Mouse (Mus musculus) testis, postnatal 14 days (tissue): ENCODE data around the gene Gp1bb.
A peak's percentile ranks its signal among the peaks of the same experiment; 100 is the strongest.

Experiments used
- DNase-seq: peaks from one replicate; pipeline ENCODE4 v3.0.0; 2021; ENCODE audit warnings: low spot score

Gene Gp1bb

DNA sequence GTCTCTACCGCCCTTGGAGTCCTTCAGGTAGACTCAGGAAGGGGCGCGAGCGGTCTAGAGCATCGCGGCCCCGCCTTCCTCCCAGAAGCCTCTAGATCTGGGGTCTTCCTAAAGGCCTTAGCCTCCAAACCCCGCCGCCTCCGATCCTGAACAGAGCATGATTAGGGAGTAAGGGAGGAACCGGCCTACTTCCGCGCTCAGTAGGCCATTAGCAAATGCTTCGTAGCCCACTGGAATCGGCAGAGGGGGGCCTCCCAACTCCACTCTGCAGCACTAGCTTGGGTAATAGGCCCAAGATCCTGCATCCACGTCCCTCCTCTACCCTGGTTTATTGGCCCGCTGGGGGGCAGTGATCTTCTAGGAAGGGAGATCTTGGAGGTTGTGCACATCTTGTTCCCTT lies at the start of gene Gp1bb:
Gene Gp1bb, minus strand, starts transcription at position 385 of the 400 bp plus-strand sequence.
- no peak for DNase-seq

DNA sequence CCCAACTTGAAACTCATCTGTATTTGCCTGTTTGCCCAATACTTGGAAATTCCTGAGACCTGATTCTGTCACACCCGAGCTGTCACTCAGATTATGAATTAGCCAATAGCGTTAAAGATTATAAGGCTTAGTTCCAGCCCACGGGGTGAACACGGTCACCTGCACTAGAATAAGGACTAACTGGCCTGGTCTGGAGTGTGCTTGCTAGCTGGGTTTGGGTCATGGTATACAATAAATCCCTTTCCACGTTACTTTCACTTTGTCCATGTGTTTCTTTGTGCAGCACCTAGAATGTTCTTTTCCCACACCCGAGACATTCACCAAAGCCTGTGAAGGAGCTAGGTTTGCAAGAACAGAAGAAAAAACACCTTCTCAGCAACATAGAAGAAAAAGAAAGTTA lies 47.7 kb upstream of the Gp1bb start:
- DNase-seq, result no peak

DNA sequence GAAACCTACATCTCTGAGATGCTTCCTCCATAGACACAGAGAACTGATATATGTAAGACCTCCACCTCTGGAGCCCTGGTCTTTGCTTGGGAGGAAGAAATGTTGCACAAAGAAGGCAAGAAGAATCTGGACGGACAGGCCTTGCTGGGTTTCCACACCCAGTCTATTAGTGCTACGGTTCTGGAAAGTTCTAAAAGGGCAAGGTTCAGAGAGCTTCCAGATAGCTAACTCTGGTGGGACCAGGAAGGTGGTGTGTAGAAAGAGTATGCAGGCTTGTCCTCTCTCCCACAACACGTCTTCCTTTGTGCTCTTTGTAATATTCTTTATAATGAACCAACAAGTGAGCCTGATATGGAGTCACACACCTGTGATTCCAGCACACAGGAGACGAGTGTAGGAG lies 36.4 kb upstream of the Gp1bb start:
- DNase-seq, result no peak

DNA sequence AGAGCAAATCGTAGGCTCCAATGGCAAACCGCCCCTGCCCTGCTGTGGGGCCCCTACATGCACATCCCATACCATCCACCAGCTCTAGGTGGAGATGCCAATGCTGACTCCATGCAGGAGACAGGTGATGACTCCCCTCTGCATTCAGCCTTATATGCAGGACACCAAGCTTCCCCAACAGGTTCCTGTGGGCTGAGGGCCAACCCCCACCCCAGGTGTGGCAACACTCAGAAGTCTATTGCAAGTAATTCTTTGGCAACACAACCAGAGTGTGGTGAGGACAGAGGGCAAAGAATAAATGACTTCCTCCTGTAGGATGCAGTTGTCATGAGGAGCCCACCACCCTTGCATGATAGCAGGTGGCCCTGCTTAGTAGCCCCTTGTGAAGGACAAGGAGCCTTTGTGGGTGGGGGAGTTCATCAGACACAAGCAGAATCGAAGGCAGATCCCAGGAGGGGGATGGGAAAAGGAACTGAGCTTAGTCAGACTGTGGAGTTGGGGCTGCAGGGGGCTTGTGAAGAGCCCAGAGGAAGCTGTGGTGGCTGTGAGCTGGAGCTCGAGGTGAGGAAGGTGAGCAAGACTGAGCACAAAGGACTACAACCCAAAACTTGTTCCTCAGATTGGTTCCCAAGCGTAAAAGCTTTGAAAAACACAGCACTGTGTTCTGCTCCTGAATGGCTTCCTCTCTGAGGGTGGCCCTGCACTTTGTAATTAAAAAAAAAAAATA lies 33.3 kb upstream of the Gp1bb start:
- no peak for DNase-seq

DNA sequence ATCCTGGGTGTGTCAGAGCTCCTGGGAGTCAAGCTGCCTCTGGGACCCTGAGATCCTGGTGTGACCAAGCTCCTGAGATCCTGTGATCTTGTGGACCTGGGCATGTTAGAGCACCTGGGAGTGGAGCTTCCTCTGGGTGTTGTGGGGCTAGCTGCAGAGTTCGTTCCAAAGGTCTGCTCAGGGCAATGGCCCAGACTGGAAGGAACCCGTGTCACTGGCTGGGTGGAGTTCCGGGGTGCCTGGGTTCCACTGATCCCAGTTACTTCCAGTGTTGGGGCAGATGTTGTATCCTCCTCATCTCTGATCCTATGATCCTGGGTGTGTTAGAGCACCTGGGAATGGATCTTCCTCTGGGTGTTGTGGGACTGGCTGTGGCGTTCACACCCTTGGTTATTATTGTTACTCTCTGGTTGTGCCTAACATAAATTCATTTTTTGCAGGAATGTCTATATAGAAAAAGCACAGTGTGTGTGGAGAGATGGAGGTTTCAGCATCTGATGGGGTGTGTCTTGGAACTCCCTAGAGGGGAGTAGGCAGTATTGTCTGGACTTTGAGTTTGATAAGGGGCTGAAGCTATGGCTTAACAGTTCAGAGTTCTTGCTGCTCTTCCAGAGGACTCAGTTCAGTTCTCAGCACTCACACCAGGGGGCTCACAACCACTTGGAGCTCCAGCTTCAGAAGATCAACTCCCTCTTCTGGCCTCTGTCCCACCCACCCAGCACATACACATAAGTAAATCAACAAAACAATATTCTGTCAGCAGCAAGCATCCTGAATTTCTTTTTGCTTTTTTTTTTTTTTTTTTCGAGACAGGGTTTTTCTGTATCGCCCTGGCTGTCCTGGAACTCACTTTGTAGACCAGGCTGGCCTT lies 31.3 kb upstream of the Gp1bb start:
- no peak for DNase-seq

DNA sequence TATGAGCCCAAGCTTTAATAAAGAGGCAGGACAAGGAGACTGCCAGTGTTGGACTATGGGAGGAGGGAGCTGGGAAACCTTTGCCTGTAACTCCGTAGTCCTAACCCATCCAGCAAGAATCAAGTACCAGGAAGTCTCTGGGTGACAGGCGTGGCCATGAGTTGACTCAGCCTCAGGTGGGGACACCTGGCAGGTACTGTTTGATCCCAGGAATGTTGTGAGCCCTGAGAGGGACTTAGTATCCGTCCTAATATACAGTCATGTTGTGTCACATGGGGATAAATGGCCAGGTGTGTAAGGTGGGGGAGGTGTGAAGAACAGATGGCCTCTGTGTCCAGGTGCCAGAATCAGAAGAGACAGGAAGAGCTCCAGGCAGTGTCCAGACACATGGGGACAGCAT lies 26.9 kb upstream of the Gp1bb start:
- DNase-seq, result no peak

DNA sequence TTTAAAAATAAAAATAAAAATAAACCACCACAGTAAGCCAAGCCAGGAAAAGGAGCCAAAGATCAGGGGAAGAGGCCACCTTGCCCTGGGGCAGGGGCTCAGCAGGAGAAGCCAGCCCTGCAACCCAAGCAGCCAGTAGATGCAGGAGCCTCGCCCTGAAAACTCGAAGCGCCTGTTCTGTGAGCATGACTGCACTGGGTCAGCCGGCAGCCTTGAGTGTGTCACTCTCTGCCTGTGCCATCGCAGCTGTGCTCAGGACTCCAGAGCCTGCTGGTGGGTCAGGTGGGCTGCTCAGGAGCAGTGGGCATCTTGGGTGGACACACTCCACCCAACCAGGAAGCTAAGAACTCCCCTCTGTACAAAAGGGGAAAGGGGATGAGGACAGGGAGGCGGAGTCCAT lies 23.1 kb upstream of the Gp1bb start:
- DNase-seq, result no peak

DNA sequence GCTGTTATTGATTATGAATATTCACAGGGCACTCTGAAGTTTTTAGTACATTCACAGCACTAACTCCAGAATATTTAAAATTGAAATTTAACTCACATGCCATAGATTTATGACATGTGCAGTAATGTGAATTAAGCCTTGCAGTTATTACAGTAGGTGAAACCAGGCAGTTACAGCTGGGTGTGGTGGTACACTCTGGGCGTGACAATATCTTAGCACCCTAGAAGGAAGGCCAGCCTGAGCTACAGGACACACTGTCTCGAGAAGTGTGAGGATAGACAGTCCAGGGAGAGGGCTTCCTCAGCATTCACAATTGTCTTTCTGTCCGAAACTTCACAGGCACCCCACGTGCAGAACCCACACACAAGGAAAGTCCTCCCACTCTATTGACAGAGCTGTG lies 22.3 kb upstream of the Gp1bb start:
- DNase-seq, result no peak

DNA sequence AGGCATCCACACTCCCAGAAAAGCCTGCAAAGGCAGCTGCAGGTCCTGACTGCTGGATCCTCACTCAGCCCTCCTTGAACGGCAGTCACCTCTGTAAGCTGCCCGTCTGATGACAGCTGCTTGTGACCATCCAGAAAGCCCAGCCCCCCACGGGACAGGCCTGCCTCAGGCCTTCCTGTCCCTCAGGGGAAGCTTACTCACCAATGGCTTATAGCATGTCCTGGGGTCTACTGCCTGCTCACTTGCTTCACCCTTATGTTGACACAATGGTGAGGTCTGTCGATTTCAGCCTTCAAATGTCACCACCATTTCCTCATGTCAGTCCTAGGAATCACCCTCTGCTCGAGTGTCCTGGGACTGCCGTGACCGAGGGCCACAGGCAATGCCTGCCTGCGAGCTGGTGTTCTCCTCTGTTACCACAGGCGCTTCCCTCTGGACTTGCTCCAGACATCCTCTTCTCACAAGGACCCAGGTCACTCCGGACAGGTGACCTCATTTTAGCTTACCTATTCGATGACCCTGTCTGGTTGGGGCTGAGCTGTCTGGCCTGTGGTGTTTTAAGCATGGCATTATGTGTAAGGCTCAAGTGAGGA lies 21.3 kb upstream of the Gp1bb start:
- no peak for DNase-seq

DNA sequence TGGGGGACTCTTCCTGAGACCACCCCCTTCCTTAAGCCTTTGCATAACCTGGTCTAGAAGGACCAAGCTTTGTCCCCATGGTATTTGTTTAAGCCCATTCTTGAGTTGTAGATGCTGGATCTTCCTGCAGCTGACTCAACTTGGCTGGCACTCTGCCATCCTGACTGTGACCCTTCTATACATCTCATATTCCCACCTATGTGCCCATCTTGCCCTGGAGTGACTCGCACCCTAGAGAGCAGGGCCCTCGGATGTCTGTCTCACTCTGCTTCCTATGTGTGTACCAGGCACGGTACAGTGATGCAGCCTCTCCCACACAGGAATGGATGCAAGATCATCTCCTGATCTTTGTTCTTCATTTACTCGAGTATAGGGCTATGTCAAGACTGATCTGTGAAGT lies 20.7 kb upstream of the Gp1bb start:
- no peak for DNase-seq

DNA sequence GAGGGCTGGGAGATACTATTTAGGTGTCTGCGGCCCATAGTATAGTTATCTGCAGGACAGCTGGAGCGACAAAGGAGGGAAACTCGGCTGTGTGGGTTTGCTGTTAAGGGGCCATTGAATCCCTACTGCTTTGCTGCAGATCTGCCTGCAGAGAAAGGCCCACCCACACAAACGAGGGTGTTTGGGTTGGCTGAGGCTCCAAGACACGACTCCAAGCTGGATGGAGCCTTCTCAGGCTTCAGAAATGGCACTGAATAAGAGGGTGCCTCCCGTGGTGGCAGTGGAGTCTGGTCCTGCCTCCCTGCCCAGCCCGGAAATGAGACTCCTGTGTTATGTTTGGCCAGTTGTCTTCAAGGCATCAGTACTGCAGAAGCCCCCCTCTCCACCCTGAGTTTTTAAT lies 20.1 kb upstream of the Gp1bb start:
- no peak for DNase-seq

DNA sequence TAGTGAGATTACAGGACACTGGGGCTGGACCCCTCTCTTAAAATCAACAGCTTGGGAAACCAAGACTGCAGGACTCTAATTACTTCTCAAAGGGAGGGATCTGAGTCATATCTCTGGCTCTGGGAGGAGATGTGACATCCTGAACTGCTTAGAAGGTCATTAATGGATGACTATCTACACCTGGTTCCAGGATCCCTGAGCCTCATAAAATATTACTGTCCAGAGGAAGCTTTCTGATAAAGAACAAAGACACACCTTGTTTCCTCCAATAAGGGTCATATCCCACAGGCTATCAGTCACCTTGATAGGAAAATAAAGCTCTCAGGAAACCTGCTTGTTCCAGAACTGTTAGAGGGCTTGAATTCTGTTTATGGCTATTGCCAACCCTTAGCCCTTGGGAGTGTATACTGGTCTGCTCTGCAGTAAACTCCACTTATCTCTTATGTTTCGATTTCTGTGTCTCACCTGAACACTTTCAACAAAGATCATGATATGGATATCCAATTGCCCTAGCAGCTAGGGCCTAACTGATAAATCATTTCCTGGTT lies 17.3 kb upstream of the Gp1bb start:
- no peak for DNase-seq

DNA sequence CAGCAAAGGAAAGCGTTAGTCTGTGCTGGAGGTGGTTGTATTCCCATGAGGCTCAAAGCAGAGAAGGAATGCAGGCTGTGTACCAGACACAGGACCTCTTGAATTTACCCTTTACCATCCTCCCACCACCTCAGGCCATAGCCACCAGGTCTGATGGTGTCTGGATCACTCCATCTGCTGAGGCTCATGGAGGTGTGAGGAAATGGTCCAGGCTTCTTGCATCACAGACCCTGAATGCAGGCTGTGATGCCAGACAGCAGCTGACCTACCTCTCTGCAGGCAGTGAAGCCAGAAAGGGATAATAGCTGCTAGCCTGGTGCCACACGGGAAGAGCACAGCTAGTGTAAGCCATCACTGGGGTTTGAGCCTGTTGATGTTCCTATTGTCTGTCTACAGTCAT lies 16.2 kb upstream of the Gp1bb start:
- no peak for DNase-seq

DNA sequence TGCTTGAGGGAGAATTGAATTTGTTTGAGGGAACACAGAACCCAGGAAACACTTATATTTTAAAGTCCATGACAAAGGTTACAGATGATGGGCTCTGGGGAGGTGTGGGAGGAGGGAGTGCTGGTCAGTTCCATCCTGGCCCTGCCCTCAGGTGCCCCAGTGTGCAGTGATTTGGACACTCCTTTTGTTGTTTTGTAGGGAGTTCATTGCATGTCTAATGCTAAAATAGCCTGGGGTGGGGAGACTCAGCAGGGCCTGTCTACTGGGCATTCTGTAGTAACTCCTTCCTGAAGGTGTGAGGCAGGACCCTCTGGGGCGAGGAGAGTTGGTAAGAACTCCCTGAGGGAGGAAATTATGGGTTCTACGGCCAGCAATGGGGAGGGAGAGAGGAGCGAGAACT lies 14.6 kb upstream of the Gp1bb start:
- DNase-seq, result no peak

DNA sequence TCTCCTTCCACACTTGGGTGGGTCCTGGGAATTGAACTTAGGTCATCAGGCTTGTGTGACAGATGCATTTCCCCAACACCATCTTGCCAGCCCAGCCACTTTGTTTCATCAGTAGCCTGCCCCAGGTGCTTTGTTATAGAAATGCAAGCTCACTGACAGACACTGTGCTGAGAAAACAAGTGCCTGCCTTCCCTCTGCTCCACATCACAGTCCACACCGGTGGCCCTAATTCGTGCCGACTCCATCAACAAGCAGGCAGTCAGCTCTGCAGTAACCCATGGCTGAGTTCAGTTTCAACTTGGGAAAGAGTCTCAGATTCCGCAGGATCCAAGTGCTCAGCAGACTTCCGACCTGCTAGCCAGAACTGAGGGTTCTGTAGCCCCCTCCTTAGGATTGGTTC lies 14.2 kb upstream of the Gp1bb start:
- no peak for DNase-seq

DNA sequence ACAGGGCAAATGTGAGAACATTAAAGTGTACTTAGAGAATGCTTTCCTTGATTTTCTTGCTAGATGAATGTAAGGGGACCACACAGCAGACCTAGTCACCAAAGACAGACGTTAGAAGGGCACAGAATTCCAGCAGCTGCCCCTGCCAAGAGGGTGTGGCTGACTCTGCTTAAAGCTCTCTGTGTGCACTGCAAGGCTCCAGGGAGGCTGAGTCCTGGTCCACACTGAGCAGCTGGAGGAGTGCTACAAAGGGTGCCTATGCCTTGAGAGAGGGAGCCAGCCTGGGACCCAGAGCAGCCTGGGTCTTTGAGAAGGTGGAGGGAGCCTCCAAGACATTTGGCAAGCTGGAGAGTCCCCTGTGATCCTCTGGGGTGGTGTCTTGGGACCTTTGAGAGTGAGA lies 11.1 kb upstream of the Gp1bb start:
- no peak for DNase-seq

DNA sequence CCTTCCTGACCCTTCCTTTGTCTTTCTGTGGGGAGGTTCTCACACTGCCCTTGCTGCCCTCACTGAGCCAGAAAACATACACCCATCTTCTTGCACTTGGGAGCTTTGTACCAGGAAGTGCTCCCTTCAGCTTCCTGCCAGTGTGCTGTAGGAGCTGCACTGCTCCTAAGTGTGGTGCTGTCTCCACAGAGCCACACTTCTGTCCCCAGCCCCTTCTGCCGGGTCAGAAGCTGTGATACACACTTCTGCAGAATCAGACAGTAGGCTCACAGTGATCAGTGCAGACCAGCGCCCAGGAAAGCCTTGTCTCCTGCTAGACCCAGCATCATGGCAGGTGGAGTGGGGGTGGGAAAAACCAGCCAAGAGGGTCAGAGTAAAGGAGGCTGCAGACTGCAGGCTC lies 10.6 kb upstream of the Gp1bb start:
- DNase-seq, result no peak

DNA sequence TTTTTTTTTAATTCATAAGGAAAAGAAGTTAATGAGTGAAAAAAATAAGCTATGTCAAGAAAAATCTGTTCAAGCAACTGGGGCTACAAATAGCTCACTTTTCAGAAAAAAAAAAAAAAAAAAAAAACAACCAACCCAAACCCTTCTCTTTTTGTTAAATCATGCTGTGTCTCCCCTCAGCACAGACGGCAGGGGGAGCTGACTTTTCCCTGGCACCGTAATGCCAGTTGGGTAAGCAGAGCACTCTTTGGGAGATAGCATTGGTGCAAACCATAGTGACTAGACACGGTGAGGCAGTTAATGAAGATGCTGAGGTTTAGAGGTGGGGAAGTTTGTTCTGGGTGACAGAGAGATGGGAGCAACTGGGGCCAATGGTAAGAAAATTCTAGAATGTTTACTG lies 9.9 kb upstream of the Gp1bb start:
- DNase-seq, result no peak

DNA sequence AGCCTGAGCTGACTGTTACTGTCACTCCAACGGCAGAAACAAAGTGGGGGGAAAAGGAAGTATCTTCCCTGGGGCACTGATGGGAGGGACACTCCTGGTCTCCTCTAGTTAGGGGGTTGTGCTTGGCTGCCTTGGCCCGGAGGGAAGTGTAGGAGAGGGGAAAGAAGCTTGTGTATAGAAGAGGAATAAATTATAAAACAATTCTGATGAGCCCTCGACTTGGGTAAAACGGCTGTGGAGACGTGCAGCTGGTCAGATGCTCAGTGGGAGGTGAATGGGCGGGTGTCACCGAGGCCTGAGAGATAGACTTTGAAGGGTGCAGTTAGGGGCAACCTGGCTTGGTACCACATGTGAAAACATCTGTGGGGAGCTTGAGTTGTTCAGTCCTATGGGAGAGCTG lies 8.9 kb upstream of the Gp1bb start:
- no peak for DNase-seq

DNA sequence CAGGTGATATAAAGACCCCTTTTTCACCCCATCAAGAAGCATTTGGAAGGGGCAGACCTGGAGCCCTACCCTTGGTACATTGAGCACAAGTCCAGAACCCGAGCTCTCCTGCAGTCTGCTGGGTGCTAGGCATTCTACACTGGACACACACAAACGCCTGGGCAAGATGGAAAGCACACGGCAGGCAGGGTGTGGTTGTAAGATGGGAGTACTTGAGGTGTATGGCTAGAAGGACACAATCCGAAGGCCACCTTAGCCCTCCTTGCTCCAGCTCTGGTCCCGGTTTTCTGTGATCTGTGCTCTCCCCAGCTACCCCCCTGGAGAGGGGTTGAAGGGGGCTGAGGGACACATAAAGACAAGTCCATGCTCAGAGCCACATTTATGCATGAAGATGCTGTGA lies 8.1 kb upstream of the Gp1bb start:
- DNase-seq, result no peak

DNA sequence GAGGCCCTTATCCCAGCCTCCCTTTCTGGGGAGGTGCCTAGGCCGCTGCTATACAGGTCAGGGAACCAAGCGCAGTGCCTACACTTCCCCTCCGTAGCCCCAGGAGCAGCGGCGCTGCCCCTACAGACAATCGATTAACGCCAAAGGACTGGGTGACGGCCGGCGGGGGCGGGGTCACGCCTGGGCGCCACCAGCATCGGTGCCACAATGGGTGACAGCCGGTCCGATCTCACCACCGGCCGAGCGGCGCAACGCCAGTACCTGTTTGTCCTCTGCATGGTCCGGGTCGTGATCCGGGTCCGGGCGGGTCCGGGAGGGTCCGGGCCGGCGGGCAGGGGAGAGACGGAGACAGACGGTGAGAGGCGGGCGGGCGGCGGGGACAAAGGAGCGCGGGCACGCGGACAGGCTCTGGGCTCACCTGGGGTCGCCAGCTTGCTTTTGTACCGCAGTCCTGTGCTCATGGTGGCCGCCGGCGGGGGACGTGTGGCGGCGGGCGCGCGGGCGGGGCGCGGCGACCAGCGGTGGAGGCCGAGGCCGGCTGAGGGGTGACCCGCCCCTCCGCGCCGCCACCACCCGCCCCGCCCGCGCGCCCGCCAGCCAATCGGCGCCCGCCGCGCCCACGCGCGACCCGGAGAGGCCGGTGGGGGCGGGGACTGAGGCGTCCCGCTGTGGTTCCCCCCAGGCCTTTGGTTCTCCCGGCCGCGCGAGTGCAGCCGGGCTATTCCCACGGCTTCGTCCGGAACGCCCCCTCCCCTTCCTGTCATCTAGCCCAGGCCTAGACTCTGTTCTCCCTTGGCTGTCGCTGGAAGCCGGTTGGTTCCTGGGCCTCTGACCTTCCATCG lies 7.4 kb upstream of the Gp1bb start, which contains the start of gene Sept5:
Gene Sept5, minus strand, starts transcription at position 565 of the 842 bp plus-strand sequence.
- peak; percentile 51 for DNase-seq

DNA sequence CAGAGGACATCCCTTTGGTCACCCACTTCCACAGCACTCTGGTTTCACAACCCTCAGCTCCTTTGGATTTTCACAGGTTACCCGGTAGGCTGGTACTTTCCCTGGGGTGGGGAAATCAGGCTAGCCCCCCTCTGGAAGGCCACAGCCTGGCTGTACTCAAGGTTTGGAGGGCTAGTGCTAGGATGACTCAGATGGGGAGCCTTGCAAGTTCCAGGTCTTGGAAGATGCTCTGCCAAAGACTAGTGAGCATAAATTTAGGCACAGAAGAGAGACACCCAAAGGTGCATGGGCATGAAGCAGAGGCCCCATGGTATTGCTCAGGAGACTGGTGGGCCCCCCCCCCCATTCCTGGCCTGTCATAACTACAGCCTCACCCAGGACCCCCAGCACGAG lies 6.7 kb upstream of the Gp1bb start:
- no peak for DNase-seq
